Mouse (Mus musculus) right cerebral cortex, postnatal 25 days (tissue): ENCODE measurements at regions not wholly inside any gene's neighbourhood (a gene's known extent, or its start where the extent isn't known, plus 50 kb on each side); places are given as distances from the start of the nearest gene placed in this dataset.
"Not testable (repeated sequence)": the region's sequence is repeated elsewhere in the genome, so short reads cannot be mapped to it uniquely, and the experiment has no call there.

ENCODE experiments used
- DNase-seq: peaks from one replicate; pipeline ENCODE4 v3.0.0; 2022

- DNase-seq: no peak
These were observed 498.6 kb upstream of the Acvr2a start for GRCm38 (mm10) chr2:48315306-48315705.

DNA sequence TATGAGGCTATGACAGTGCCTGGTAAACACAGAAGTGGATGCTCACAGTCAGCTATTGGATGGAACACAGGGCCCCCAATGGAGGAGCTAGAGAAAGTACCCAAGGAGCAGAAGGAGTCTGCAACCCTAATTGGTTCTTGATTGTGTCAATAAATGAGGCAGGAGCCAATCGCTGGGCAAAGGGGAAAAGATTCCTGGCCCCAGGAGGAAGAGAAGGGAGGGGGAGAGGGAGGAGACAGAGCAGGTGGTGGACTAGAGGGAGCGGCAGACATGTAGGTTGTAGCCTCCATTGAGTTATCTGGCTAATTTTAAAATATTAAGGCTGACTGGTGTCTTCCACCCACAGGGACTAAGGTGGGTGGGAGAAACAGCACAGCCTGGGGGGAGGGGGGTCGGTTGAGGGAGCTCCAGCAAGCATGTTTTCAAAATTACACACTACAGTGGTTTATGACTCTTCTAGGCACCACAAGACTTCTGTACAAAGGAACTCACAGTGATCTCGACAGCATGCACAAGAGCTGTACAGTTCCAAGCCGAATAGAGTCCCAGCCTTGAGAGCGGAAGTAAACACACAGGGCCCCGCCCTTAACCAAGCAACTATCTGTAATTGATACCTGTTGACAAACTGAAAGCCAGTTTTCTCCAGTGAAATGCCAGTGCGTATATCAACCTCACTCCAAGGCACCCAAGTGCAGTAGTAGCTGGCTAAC lies 497.6 kb upstream of the Acvr2a start:
- DNase-seq: no peak

DNA sequence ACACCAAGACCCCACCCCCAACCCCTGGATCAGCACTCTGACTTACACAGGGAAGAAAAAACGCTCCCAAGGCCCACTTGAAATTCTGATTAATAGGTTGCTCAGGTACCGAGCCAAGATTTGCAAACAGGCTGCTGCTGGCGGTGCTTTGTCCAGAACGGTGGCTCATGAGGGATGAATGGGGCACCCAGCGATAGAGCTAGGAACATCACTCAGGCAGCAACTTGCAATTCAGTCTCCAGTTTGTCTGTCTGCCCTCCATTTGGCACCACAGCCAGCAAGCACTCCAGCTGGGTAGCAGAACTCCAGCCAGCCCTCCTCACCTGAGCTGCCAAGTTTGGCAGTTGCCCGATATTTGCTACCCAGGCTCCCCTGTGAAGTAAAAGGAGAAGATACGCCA lies 496.1 kb upstream of the Acvr2a start:
- DNase-seq: no peak

GRCm38 (mm10) chr2:48318384-48319030 lies 495.4 kb upstream of the Acvr2a start:
- DNase-seq: no peak

DNA sequence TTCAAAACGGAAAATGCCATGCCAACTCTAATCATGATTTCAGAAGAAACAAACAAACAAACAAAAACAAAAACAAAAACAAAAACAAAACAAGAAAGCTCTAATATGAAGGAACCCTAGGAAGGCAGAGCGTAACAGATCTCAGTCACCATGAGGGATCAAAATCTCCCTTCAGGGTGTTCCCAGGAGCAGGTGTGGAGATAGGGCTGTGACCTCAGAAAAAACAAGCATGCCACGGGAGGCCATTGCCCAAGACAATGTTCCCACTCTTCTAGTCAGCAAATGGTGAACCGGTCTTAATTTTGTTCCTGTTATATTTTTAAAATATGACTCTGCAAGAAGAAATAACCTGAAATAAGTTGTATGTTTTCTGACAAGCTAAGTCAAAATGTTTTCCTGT lies 492.4 kb upstream of the Acvr2a start:
- DNase-seq: no peak

DNA sequence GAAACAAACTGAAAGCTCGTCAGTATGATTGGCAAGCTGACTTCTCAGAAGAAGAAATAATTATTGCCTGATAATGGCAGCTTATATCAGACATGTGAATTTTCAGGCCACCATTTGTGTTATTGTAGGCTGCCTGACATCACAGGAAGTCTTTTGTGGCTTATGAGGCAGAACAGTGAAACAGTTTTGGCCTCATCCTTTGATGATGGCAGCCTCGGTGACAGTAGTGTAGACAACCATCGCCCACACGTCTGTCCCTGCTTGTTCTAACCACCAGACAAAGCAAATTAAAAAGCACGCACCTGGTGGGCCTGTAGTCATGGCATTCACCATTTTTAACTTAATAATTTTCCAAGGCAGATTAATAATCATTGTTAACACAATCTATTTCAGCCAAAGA lies 491.6 kb upstream of the Acvr2a start:
- DNase-seq: no peak

- DNase-seq: no peak
These were observed 485.7 kb upstream of the Acvr2a start for GRCm38 (mm10) chr2:48328204-48328603.

- DNase-seq: no peak
These were observed 481.1 kb upstream of the Acvr2a start for GRCm38 (mm10) chr2:48332783-48333182.

- no peak for DNase-seq
These were observed 465.9 kb upstream of the Acvr2a start for GRCm38 (mm10) chr2:48348021-48348420.

GRCm38 (mm10) chr2:48349794-48350193 lies 464.1 kb upstream of the Acvr2a start:
- DNase-seq: no peak

DNA sequence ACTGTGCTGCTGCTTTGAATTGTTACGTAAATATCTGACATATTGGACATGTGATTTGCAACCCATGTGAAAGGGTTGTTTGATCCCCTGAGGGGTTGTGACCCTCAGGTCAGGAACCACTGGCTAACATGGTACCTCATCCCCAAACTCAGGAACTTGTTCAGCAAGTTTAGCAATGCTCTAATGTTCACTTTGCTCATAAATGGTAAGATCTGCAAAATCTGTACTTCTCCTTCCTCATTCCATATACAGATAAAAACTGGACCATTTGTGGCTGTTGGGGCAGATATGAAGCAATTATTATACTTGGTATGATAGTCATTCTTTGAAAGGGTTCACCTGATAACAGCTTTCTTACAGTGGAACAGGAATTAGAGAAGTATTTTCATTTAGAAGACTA lies 463.7 kb upstream of the Acvr2a start:
- no peak for DNase-seq

DNA sequence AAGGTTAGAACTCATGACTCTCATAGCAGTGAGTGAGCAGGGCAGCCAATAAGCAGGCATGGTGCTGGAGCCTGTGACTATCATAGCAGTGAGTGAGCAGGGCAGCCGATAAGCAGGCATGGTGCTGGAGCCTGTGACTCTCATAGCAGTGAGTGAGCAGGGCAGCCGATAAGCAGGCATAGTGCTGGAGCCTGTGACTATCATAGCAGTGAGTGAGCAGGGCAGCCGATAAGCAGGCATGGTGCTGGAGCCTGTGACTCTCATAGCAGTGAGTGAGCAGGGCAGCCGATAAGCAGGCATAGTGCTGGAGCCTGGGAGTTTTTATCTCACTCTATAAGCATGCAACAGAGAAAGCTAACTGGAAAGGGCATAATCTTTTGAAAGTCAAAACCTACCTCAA lies 442.3 kb upstream of the Acvr2a start:
- DNase-seq: not testable (repeated sequence)

- no peak for DNase-seq
These were observed 440.8 kb upstream of the Acvr2a start for GRCm38 (mm10) chr2:48373086-48373485.

DNA sequence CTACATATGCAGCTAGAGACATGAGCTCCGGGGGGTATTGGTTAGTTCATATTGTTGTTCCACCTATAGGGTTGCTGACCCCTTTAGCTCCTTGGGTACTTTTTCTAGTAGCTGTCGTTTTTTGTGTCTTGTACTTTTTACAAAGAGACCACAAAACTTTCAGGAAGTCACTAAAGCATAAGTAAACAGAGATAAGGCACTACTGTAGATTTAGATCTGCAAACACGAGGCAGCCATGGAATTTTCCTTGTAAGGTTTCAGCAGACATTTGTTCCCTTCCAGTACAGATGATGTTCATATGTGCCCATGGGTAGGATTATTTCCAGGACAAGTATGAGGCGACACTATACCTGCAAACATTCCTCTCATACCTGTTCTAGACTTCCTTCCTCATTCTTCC lies 439.6 kb upstream of the Acvr2a start:
- no peak for DNase-seq

- DNase-seq: no peak
These were observed 435.7 kb upstream of the Acvr2a start for GRCm38 (mm10) chr2:48378160-48378559.

- DNase-seq: no peak
These were observed 435.2 kb upstream of the Acvr2a start for GRCm38 (mm10) chr2:48378749-48379148.

GRCm38 (mm10) chr2:48380140-48380539 lies 433.8 kb upstream of the Acvr2a start:
- no peak for DNase-seq

- no peak for DNase-seq
These were observed 433.1 kb upstream of the Acvr2a start for GRCm38 (mm10) chr2:48380786-48381185.

- no peak for DNase-seq
These were observed 432.3 kb upstream of the Acvr2a start for GRCm38 (mm10) chr2:48381481-48382075.

DNA sequence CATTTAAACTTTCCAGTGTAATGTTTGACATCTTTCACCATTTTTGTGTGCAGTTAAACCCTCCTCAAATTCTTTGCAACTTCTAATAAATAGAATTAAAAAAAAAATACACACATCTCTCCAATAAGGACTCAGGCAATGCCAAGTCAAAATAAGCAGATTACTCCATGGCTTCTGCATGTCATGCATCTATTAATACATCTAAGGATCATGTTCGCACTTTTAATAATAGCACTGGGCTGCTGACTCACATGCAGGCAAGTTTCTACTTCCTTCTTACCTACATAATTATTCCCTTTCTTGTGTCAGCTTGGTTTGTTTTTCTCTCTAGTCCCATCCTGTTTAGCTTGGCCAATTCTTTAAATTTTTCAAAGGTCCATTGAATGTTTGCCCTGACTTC lies 415.4 kb upstream of the Acvr2a start:
- DNase-seq: no peak

DNA sequence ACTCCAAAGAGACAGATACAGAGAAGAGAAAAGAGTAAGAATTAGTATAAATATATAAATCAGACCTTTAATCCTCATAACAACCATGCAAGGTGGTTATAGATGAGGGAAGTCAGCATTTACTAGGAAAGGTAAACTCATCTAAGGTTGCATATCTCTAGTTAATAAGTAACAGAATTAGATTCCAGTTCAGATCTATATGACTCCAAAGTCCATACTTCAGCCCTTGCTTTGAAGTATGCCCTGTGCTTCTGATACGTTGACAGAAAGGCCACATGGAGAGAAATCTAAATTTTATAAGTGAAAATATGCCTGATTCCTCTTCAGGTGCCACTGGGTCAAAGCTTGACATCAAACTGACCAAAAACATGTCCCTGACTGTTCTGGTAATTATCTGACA lies 414.7 kb upstream of the Acvr2a start:
- DNase-seq: no peak

DNA sequence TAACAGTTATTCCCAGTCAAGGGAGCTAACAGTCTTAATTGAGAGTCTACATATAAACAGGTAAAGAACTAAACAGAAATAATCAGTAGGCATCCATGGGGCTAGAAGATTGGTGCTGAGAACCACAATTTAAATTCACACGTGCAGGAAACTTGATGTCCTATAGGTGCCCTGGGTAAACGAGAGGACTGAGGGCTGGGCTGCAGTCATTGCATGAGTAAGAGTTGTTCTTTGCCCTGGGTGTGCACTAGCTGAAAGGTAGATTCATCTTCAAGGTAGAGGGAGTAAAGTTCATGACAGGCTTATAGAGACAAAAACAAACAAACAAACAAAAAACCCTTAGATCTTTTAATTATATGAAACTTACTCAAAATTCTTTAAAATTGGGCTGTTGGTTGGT lies 411.1 kb upstream of the Acvr2a start:
- DNase-seq: no peak

DNA sequence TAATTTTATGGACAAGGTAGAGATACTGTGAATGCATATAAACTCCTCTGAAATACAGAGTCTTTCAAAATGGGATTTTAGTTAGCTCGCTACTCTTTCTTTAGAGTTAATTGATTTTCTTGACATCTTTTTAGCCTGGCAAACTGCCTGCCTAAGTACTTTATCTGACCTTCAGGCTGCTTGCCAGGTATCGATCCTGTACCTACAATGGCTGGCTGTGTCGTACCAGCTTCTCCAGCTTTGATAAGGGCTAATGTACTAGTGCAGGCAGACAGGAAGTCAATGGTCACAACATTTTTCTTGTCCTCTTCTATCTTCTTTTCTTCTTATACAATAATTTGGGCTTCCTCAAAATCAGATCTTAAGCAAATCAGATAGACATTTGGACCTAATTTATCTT lies 409.4 kb upstream of the Acvr2a start:
- DNase-seq: no peak

GRCm38 (mm10) chr2:48407876-48408275 lies 406.0 kb upstream of the Acvr2a start:
- no peak for DNase-seq

DNA sequence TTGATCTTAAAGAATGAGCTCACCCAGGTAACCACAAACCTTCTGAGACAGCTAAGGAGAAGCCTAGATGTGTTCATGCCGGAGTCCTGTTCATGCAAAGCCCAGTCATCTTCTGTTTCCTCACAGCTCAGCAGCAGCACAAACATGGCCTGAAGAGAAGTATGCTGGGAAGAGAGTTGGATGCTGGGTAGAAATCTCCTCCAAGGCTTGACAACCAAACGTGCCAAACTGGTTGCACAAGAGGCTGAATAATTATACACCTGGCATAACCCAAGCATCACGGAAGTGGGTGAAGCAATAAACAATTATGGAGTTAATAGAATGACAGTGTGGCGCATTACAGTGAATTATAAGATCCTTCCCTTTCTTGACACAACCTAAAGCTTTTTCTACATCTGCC lies 404.0 kb upstream of the Acvr2a start:
- DNase-seq: no peak
